ENCODE assay signal across 22 mouse cellular contexts in genomic region chr11:69712954-69713672, GRCm38 (mm10). TPM values are rescaled to one million over a fixed set of nuclear protein-coding genes. Genes with fewer than 3 reads are reported as not detected.
DNase-seq lines count a peak whose midpoint lies in the region; ATAC-seq lines count a peak whose summit lies in the region.
"Had no signal": no experiment of that assay in that cellular context is flagged by ENCODE, and none has a peak within 500 bp of the region (broad histone marks: within the 10 kb centered on the region; RNA-seq: fewer than 3 reads in every experiment).

No protein-coding gene starts in this region.

- no peaks in the 10 kb centered on the region for H3K27me3 ChIP-seq in kidney, embryonic 14.5 days (ENCODE audit: control insufficient read depth, insufficient read depth, low read length)
- H3K27me3 ChIP-seq: embryonic facial prominence, embryonic 12.5 days; heart, embryonic 15.5 days; limb, embryonic 15.5 days had no signal

- no peaks in the 10 kb centered on the region for H3K36me3 ChIP-seq in kidney, embryonic 14.5 days (ENCODE audit: control insufficient read depth, insufficient read depth, low read length)
- H3K36me3 ChIP-seq: embryonic facial prominence, embryonic 12.5 days; heart, embryonic 15.5 days; limb, embryonic 15.5 days had no signal

- peak; percentile 40 for DNase-seq in embryo, embryonic 10 days (ENCODE audit: low spot score)
- DNase-seq in embryo, embryonic 9.5 days (ENCODE audit: extremely low spot score): no peak
- peak; percentile 48 for DNase-seq in embryo, embryonic 10.5 days (ENCODE audit: low spot score)
- DNase-seq in kidney, postnatal 4 days: peak; percentile 24 to 53
- DNase-seq in left cerebral cortex, postnatal 4 days: no peak
- no peak for DNase-seq in cerebellum, postnatal 25 days
- DNase-seq: adrenal gland, adult 2 months; cerebellum, adult 9-11 months; gastrocnemius, postnatal 10 days; heart, adult 2 months; lung, postnatal 14 days; thymus, postnatal 4 days had no signal

- ATAC-seq in kidney, embryonic 14.5 days (ENCODE audit: low FRiP score, low TSS enrichment): peak; percentile 48; the same call in 1 of the 2 replicates
- no peak for ATAC-seq in megakaryocyte progenitor cell, adult 5-6 weeks (replicated peaks; ENCODE audit: poor library complexity)
- ATAC-seq: forebrain, embryonic 16.5 days; inflammation-experienced regulatory T-cells, adult 6 months had no signal

- H3K4me1 ChIP-seq in kidney, embryonic 14.5 days (ENCODE audit: control insufficient read depth, insufficient read depth, low read length): peaks cover 20% of the 10 kb centered on the region

- H3K9me3 ChIP-seq in kidney, embryonic 14.5 days (ENCODE audit: control insufficient read depth, low read length): no peaks in the 10 kb centered on the region
- H3K9me3 ChIP-seq: embryonic facial prominence, embryonic 12.5 days; heart, embryonic 15.5 days; limb, embryonic 15.5 days had no signal

- H3K9ac ChIP-seq in kidney, embryonic 14.5 days (ENCODE audit: low read depth, low read length): no peak overlapping the region
- H3K9ac ChIP-seq: embryonic facial prominence, embryonic 12.5 days; heart, embryonic 15.5 days; limb, embryonic 15.5 days had no signal

- WGBS in kidney, embryonic 14.5 days: 47% methylated on average over 20 of the region's 20 CpGs

- H3K4me2 ChIP-seq in kidney, embryonic 14.5 days (replicated peaks; ENCODE audit: low read depth, low read length): no peak overlapping the region
- H3K4me2 ChIP-seq: embryonic facial prominence, embryonic 12.5 days; heart, embryonic 15.5 days; limb, embryonic 15.5 days had no signal

- H3K4me3 ChIP-seq in kidney, embryonic 14.5 days (ENCODE audit: low read length): no peak overlapping the region
- H3K4me3 ChIP-seq: embryonic facial prominence, embryonic 12.5 days; heart, adult 2 months; heart, embryonic 15.5 days; left cerebral cortex, adult 2 months; limb, embryonic 15.5 days; myocyte had no signal

- H3K27ac ChIP-seq in kidney, embryonic 14.5 days (ENCODE audit: low read depth, low read length): peak overlapping the region; percentile 47
- H3K27ac ChIP-seq: embryonic facial prominence, embryonic 12.5 days; heart, adult 2 months; heart, embryonic 15.5 days; left cerebral cortex, adult 2 months; limb, embryonic 15.5 days had no signal

- intact Hi-C loops in left cerebral cortex, postnatal 4 days (cut with DNase I): no loop called here

RNA-seq across cellular contexts. Expression of gene Tnfsfm13, which starts 17.2 kb away (rescaled TPM):
- polyA plus RNA-seq in kidney, embryonic 14.5 days (2014; fragmentation: Nextera tagmentation; extraction: Ambion mirVana): 4.6 and 4.9 TPM in 2 replicates
- total RNA-seq in left cerebral cortex, postnatal 4 days (2021): under 1 TPM; 0.30 to 0.97 TPM
- 7.5 and 9.4 TPM in 2 replicates for total RNA-seq in megakaryocyte progenitor cell, adult 5-6 weeks (2015)
- total RNA-seq in megakaryocyte progenitor cell, adult 5-6 weeks (2017): 6.1 and 7.9 TPM in 2 replicates
- polyA plus RNA-seq: inflammation-experienced regulatory T-cells, adult 6 months had no signal

RNA-seq across cellular contexts. Expression of gene Tnfsf12, which starts 17.5 kb away (rescaled TPM):
- 6.9 and 8.6 TPM in 2 replicates for polyA plus RNA-seq in kidney, embryonic 14.5 days (2014; fragmentation: Nextera tagmentation; extraction: Ambion mirVana)
- 1 to 10 TPM; 6.4 to 8.7 TPM for total RNA-seq in left cerebral cortex, postnatal 4 days (2021)
- total RNA-seq in megakaryocyte progenitor cell, adult 5-6 weeks (2015): 0.88 and 2.0 TPM in 2 replicates
- total RNA-seq in megakaryocyte progenitor cell, adult 5-6 weeks (2017): 0.75 and 1.0 TPM in 2 replicates
- polyA plus RNA-seq: inflammation-experienced regulatory T-cells, adult 6 months had no signal

RNA-seq across cellular contexts. Expression of gene Tnfsf13, which starts 27.5 kb away (rescaled TPM):
- polyA plus RNA-seq in kidney, embryonic 14.5 days (2014; fragmentation: Nextera tagmentation; extraction: Ambion mirVana): 0.34 and 0.60 TPM in 2 replicates
- total RNA-seq in left cerebral cortex, postnatal 4 days (2021): 1 to 10 TPM in 1 of 2 experiments, under 1 TPM in 1; 0.93 to 1.3 TPM
- total RNA-seq in megakaryocyte progenitor cell, adult 5-6 weeks (2015): 28.5 and 31.9 TPM in 2 replicates
- 49.4 and 53.7 TPM in 2 replicates for total RNA-seq in megakaryocyte progenitor cell, adult 5-6 weeks (2017)
- polyA plus RNA-seq: hindbrain, embryonic 11.5 days; inflammation-experienced regulatory T-cells, adult 6 months had no signal

RNA-seq across cellular contexts. Expression of gene Senp3, which starts 31.2 kb away (rescaled TPM):
- 95.2 and 102 TPM in 2 replicates for polyA plus RNA-seq in kidney, embryonic 14.5 days (2014; fragmentation: Nextera tagmentation; extraction: Ambion mirVana)
- total RNA-seq in left cerebral cortex, postnatal 4 days (2021): 100 to 1,000 TPM; 117 to 129 TPM
- total RNA-seq in megakaryocyte progenitor cell, adult 5-6 weeks (2015): 140 and 145 TPM in 2 replicates
- total RNA-seq in megakaryocyte progenitor cell, adult 5-6 weeks (2017): 108 and 123 TPM in 2 replicates

RNA-seq across cellular contexts. Expression of gene Eif4a1, which starts 40.9 kb away (rescaled TPM):
- polyA plus RNA-seq in kidney, embryonic 14.5 days (2014; fragmentation: Nextera tagmentation; extraction: Ambion mirVana): 729 and 1,177 TPM in 2 replicates
- 100 to 1,000 TPM; 661 to 680 TPM for total RNA-seq in left cerebral cortex, postnatal 4 days (2021)
- 1,029 and 1,055 TPM in 2 replicates for total RNA-seq in megakaryocyte progenitor cell, adult 5-6 weeks (2015)
- 1,055 and 1,141 TPM in 2 replicates for total RNA-seq in megakaryocyte progenitor cell, adult 5-6 weeks (2017)

Comparison
In these comparisons a context has a peak if more than half of its experiments do, and no peak if none do; other contexts are left out.
1. DNase-seq: peak in embryo, embryonic 10 days (single experiment), embryo, embryonic 10.5 days (single experiment) and kidney, postnatal 4 days (2 of 2); none in embryo, embryonic 9.5 days (single experiment), left cerebral cortex, postnatal 4 days (single experiment) and cerebellum, postnatal 25 days (0 of 2).
2. RNA of gene Tnfsf13, which starts 27.5 kb away (total RNA-seq): 28.5 to 53.7 TPM in megakaryocyte progenitor cell, adult 5-6 weeks; 0.93 to 1.3 TPM in left cerebral cortex, postnatal 4 days; every median in the first group is over 10 times any median in the second.